Mouse (Mus musculus) adrenal gland, postnatal 10 days (tissue): ENCODE measurements at regions not wholly inside any gene's neighbourhood (a gene's known extent, or its start where the extent isn't known, plus 50 kb on each side); places are given as distances from the start of the nearest gene placed in this dataset.
"Not testable (repeated sequence)": the region's sequence is repeated elsewhere in the genome, so short reads cannot be mapped to it uniquely, and the experiment has no call there.

Source experiments
- DNase-seq: peaks from one replicate; pipeline ENCODE4 v3.0.0; 2021; ENCODE audit warnings: mixed read lengths

- not testable (repeated sequence) for DNase-seq
Measured at GRCm38 (mm10) chr13:3035291-3035690, 502.6 kb upstream of the Gdi2 start.

GRCm38 (mm10) chr13:3037010-3037409 is 500.9 kb upstream of the Gdi2 start:
- DNase-seq: peak; percentile 11

- not testable (repeated sequence) for DNase-seq
Measured at GRCm38 (mm10) chr13:3046381-3047105, 491.3 kb upstream of the Gdi2 start.

- DNase-seq: not testable (repeated sequence)
Measured at GRCm38 (mm10) chr13:3083480-3083879, 454.4 kb upstream of the Gdi2 start.

- not testable (repeated sequence) for DNase-seq
Measured at GRCm38 (mm10) chr13:3089971-3090370, 447.9 kb upstream of the Gdi2 start.

- DNase-seq: peak; percentile 2
Measured at GRCm38 (mm10) chr13:3106543-3106942, 431.3 kb upstream of the Gdi2 start.

GRCm38 (mm10) chr13:3128150-3128549 is 409.7 kb upstream of the Gdi2 start:
- DNase-seq: not testable (repeated sequence)

- DNase-seq: not testable (repeated sequence)
Measured at GRCm38 (mm10) chr13:3137281-3137680, 400.6 kb upstream of the Gdi2 start.

- DNase-seq: no peak
Measured at GRCm38 (mm10) chr13:3138698-3139097, 399.2 kb upstream of the Gdi2 start.

GRCm38 (mm10) chr13:3145513-3145912 is 392.4 kb upstream of the Gdi2 start:
- not testable (repeated sequence) for DNase-seq
